Mouse (Mus musculus): ENCODE measurements around the gene Trp53bp2. TPM values are rescaled to one million over a fixed set of nuclear protein-coding genes. Genes with fewer than 3 reads are reported as not detected.

Trp53bp2 gene
- polyA plus RNA-seq, 1 experiment from 2014 or later = 37.1 TPM

GRCm38 (mm10) chr1:182419481-182419880 is 10.5 kb downstream of the Trp53bp2 start:
- no peaks in the 10 kb centered on the region for H3K9me3 ChIP-seq (replicated peaks)
- peaks cover 18% of the 10 kb centered on the region for H3K4me1 ChIP-seq
- 78% methylated on average over 3 of the region's 3 CpGs for WGBS
- no peak overlapping the region for H3K4me3 ChIP-seq
- H3K36me3 ChIP-seq = peaks cover 33% of the 10 kb centered on the region
- no peaks in the 10 kb centered on the region for H3K27me3 ChIP-seq (ENCODE audit: low read depth, poor library complexity, severe bottlenecking)
- H3K27ac ChIP-seq = no peak overlapping the region
- DNase-seq (ENCODE audit: low spot score) = no peak

DNA sequence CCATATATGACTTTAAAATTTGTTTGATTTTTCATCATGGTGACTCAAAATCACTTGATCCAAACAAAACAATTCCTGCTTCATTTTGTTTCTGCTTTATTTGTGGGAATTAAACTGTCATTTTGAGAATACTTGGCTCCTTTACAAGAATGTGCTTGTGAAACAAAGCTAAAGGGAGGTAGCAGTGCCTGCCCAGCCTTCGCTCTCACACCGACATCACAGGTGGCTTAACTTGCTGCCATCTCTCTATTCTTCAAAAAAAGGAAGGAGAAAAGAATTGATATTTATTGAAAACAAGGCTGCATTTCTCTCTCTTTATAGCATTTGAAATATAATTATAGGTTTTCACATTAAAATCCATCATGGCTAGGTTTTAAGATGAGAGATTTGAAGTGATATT is 15.3 kb downstream of the Trp53bp2 start:
- H3K4me1 ChIP-seq = peaks cover 19% of the 10 kb centered on the region
- no peaks in the 10 kb centered on the region for H3K27me3 ChIP-seq (ENCODE audit: low read depth, poor library complexity, severe bottlenecking)
- H3K36me3 ChIP-seq = peaks cover 15% of the 10 kb centered on the region
- 94% methylated on average over 2 of the region's 2 CpGs for WGBS
- DNase-seq (ENCODE audit: low spot score) = no peak
- H3K4me3 ChIP-seq = no peak overlapping the region
- H3K9me3 ChIP-seq (replicated peaks) = no peaks in the 10 kb centered on the region
- H3K27ac ChIP-seq = no peak overlapping the region

GRCm38 (mm10) chr1:182425176-182425575 is 16.2 kb downstream of the Trp53bp2 start:
- Histone ChIP-seq H3K27ac (no peak overlapping the region), H3K4me3 (no peak overlapping the region), H3K9me3 (replicated peaks) (no peaks in the 10 kb centered on the region), H3K27me3 (ENCODE audit: low read depth, poor library complexity, severe bottlenecking) (no peaks in the 10 kb centered on the region), H3K36me3 (peaks cover 24% of the 10 kb centered on the region), H3K4me1 (peaks cover 15% of the 10 kb centered on the region)
- WGBS = 76% methylated on average over 3 of the region's 3 CpGs
- DNase-seq (ENCODE audit: low spot score) = no peak

DNA sequence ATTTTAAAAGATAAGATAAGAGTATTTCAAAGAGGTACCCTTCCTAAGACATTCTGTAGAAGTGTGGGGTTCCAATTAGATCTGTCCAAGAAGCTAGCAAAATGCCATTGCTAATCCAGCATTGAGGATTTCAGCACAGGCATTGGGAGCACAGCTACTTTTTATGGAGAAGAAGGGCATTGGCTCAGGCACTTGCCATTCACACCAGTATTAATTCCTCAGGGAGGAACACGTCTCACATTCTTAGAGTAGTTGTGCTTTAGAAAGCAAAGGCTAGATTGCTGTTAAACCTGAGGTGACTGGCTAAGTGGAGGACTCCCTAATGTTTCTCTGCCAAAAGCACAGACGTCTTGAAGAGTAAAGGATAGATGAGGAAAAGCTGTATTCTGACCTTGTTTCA is 17.5 kb downstream of the Trp53bp2 start:
- no peak overlapping the region for H3K4me3 ChIP-seq
- no peaks in the 10 kb centered on the region for H3K27me3 ChIP-seq (ENCODE audit: low read depth, poor library complexity, severe bottlenecking)
- peaks cover 12% of the 10 kb centered on the region for H3K4me1 ChIP-seq
- WGBS = 56% methylated on average over 2 of the region's 2 CpGs
- peaks cover 32% of the 10 kb centered on the region for H3K36me3 ChIP-seq
- no peak for DNase-seq (ENCODE audit: low spot score)
- H3K27ac ChIP-seq = no peak overlapping the region
- no peaks in the 10 kb centered on the region for H3K9me3 ChIP-seq (replicated peaks)

GRCm38 (mm10) chr1:182427426-182427825 is 18.5 kb downstream of the Trp53bp2 start:
- Histone ChIP-seq H3K4me1 (peaks cover 12% of the 10 kb centered on the region), H3K27ac (no peak overlapping the region), H3K36me3 (peaks cover 39% of the 10 kb centered on the region), H3K9me3 (replicated peaks) (no peaks in the 10 kb centered on the region), H3K4me3 (no peak overlapping the region), H3K27me3 (ENCODE audit: low read depth, poor library complexity, severe bottlenecking) (no peaks in the 10 kb centered on the region)
- WGBS = 76% methylated on average over 1 of the region's 1 CpGs
- no peak for DNase-seq (ENCODE audit: low spot score)

- Histone ChIP-seq H3K36me3 (peaks cover 60% of the 10 kb centered on the region), H3K4me3 (no peak overlapping the region)
- WGBS = 90% methylated on average over 3 of the region's 3 CpGs
Measured at GRCm38 (mm10) chr1:182429826-182430225, 20.9 kb downstream of the Trp53bp2 start.

DNA sequence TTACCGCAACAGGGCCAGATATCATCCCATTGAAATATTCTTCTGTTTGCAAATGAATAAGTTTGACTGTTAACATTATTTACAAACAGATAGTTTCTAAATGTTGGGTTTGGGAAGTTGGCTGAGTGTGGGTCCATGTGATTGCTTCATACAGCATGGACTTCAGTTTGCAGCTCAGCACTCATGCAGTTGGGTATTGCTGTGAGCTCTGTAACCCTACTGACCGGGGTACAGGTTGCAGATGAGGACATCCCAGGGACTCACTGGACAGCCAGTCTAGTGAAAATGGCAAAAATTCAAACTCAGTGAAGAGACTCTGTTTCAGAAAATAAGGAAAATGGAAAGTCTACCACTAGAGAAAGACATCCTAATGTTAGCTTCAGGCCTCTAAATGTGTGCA is 21.7 kb downstream of the Trp53bp2 start:
- no peaks in the 10 kb centered on the region for H3K9me3 ChIP-seq (replicated peaks)
- peaks cover 68% of the 10 kb centered on the region for H3K36me3 ChIP-seq
- peaks cover 5% of the 10 kb centered on the region; the same call in 1 of the 2 replicates for H3K4me1 ChIP-seq
- DNase-seq (ENCODE audit: low spot score) = no peak
- no peak overlapping the region for H3K4me3 ChIP-seq
- no peak overlapping the region for H3K27ac ChIP-seq
- 96% methylated on average over 2 of the region's 2 CpGs for WGBS
- no peaks in the 10 kb centered on the region for H3K27me3 ChIP-seq (ENCODE audit: low read depth, poor library complexity, severe bottlenecking)

More at GRCm38 (mm10) chr1:182429826-182430225, 20.9 kb downstream of the Trp53bp2 start:
- H3K27me3 ChIP-seq (ENCODE audit: low read depth, poor library complexity, severe bottlenecking) = no peaks in the 10 kb centered on the region
- DNase-seq (ENCODE audit: low spot score) = no peak
- H3K9me3 ChIP-seq (replicated peaks) = no peaks in the 10 kb centered on the region
- peaks cover 11% of the 10 kb centered on the region for H3K4me1 ChIP-seq
- H3K27ac ChIP-seq = no peak overlapping the region

GRCm38 (mm10) chr1:182432059-182432458 is 23.1 kb downstream of the Trp53bp2 start:
- H3K36me3 ChIP-seq = peaks cover 81% of the 10 kb centered on the region
- no peaks in the 10 kb centered on the region for H3K9me3 ChIP-seq (replicated peaks)
- 93% methylated on average over 3 of the region's 3 CpGs for WGBS
- H3K4me1 ChIP-seq = no peaks in the 10 kb centered on the region
- no peak overlapping the region for H3K4me3 ChIP-seq
- no peak for DNase-seq (ENCODE audit: low spot score)
- H3K27me3 ChIP-seq (ENCODE audit: low read depth, poor library complexity, severe bottlenecking) = no peaks in the 10 kb centered on the region
- H3K27ac ChIP-seq = no peak overlapping the region

DNA sequence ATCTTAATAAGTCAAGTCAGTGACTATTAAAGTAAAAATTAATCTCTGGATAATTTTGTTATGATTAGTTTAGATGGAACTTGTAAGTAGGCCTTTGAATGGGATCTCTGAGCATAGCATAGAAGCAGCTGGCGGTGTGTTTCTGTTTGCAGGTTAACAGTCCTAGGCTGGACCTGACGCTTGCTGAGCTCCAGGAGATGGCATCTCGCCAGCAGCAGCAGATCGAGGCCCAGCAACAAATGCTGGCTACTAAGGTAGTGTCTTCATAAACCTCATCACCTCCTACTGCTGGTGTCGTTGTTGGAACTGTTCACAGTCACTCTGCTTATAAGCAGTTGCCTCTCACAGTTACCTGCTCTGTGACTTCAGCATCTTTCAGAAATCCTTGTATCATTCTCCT is 27.8 kb downstream of the Trp53bp2 start:
- no peak overlapping the region for H3K4me3 ChIP-seq
- H3K27me3 ChIP-seq (ENCODE audit: low read depth, poor library complexity, severe bottlenecking) = no peaks in the 10 kb centered on the region
- H3K36me3 ChIP-seq = peaks cover 93% of the 10 kb centered on the region
- no peak overlapping the region for H3K27ac ChIP-seq
- no peaks in the 10 kb centered on the region for H3K9me3 ChIP-seq (replicated peaks)
- no peaks in the 10 kb centered on the region for H3K4me1 ChIP-seq
- no peak for DNase-seq (ENCODE audit: low spot score)
- WGBS = 95% methylated on average over 5 of the region's 5 CpGs

DNA sequence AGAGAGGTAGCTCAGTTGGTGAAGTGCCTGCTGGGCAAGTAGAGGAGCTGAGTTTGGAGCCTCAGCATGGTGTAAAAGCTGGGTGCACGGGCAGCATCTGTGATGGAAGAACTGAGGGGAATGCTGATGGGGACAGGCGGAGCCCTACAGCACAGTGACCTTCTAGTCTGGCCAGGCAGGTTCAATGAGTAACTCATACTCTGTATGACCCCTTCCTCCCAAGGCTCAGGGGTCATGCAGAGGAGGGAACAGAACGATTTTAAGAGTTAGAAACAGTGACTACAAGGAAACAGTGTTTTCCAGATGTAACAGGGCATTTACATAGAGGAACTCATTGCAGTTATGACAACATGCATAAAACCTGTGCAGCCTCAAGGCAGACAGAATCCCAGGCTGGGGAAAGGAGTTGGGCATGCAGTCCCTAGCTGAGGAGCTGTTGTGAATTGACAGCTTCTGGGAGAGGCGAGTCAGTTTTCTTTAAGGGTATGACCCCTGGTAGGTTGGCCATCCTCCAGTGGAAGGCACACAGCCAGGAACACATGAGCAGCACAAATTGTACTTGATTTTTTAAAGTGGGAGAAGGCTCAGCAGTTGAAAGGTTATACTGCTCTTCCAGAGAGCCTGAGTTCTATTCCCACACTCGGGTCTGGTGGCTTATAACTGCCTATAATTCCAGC is 30.7 kb downstream of the Trp53bp2 start:
- no peak overlapping the region for H3K4me3 ChIP-seq
- H3K36me3 ChIP-seq = peaks cover 94% of the 10 kb centered on the region

DNA sequence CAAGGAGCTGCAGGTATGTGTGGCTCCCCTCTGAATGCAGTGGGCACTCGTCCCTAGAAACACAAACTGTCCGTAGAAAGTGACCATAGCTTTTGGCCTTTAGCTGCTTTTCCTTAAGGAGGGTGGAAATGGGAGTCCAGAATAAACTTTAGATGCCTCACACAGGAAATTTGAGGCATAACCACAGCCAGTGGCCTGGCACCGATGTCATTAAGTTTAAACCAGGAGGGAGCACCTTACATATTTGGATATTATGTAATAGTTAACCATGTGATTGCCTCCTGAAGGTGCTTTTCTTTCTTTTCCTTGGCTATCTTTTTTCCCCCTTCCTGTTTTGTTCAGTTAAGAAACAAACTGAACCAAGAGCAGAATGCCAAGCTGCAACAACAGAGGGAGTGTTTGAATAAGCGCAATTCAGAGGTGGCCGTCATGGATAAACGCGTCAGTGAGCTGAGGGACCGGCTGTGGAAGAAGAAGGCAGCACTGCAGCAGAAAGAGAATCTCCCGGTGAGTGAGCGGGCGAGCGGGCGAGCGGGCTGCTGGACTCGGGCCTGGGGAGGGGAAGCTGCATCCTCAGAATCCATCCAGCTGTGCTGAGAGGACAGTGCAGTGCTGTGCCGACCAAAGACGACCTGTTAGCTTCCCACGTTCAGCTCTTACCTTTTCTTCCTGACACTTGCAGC is 33.0 kb downstream of the Trp53bp2 start:
- WGBS = 90% methylated on average over 18 of the region's 18 CpGs
- H3K36me3 ChIP-seq = peaks cover 95% of the 10 kb centered on the region

More for the DNA sequence above, 30.7 kb downstream of the Trp53bp2 start:
- DNase-seq (ENCODE audit: low spot score) = no peak
- Histone ChIP-seq H3K27ac (no peak overlapping the region), H3K9me3 (replicated peaks) (no peaks in the 10 kb centered on the region), H3K27me3 (ENCODE audit: low read depth, poor library complexity, severe bottlenecking) (no peaks in the 10 kb centered on the region), H3K4me1 (no peaks in the 10 kb centered on the region)
- WGBS = 88% methylated on average over 5 of the region's 5 CpGs

DNA sequence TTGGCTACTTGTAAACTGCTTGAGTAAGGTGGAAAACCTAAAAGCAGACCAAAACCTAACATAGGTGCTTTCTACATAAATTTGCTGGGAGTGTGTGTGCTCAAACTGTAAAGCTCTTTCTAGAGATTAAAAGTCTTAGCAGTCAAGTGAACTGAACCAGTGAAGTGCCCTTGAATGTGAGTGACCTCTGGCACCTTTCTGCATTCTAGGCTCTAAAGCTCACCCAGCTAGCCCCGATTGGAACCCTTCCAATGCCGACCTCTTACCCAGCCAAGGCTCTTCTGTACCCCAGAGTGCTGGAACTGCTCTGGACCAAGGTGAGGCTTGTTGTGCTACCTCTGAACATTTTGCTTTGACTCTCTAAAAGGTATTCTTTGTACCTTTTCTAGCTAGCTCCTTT is 35.1 kb downstream of the Trp53bp2 start:
- DNase-seq (ENCODE audit: low spot score) = no peak
- H3K36me3 ChIP-seq = peaks cover 96% of the 10 kb centered on the region
- H3K4me3 ChIP-seq = no peak overlapping the region
- whole genome bisulfite sequencing = 91% methylated on average over 2 of the region's 2 CpGs
- H3K27me3 ChIP-seq (ENCODE audit: low read depth, poor library complexity, severe bottlenecking) = no peaks in the 10 kb centered on the region
- no peaks in the 10 kb centered on the region for H3K9me3 ChIP-seq (replicated peaks)
- no peak overlapping the region for H3K27ac ChIP-seq
- no peaks in the 10 kb centered on the region for H3K4me1 ChIP-seq

More for the DNA sequence above, 33.0 kb downstream of the Trp53bp2 start:
- H3K9me3 ChIP-seq (replicated peaks) = no peaks in the 10 kb centered on the region
- H3K27me3 ChIP-seq (ENCODE audit: low read depth, poor library complexity, severe bottlenecking) = no peaks in the 10 kb centered on the region
- no peak for DNase-seq (ENCODE audit: low spot score)
- H3K27ac ChIP-seq = no peak overlapping the region
- no peak overlapping the region for H3K4me3 ChIP-seq
- H3K4me1 ChIP-seq = no peaks in the 10 kb centered on the region

DNA sequence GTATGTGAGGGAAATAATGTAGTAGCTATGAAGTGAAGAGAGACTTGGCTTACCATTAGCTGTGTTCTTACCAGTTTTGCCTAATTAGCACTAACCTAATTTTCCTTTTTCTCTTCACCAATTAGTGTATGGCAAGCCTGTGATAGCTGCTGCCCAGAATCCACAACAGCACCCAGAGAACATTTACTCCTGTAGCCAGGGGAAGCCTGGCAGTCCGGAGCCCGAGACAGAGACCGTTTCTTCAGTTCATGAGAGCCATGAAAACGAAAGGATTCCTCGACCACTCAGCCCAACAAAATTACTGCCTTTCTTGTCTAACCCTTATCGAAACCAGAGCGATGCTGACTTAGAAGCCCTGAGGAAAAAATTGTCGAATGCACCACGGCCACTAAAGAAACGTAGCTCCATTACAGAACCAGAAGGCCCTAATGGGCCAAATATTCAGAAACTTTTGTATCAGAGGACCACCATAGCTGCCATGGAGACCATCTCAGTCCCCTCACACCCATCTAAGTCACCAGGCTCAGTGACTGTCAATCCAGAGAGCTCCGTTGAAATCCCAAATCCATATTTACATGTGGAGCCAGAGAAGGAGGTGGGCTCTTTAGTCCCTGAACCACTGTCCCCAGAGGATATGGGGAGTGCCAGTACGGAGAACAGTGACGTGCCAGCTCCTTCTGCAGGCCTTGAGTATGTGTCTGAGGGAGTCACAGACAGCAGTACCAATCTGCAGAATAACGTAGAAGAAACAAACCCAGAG is 39.5 kb downstream of the Trp53bp2 start:
- Histone ChIP-seq H3K27me3 (ENCODE audit: low read depth, poor library complexity, severe bottlenecking) (no peaks in the 10 kb centered on the region), H3K9me3 (replicated peaks) (no peaks in the 10 kb centered on the region), H3K36me3 (peaks cover 89% of the 10 kb centered on the region), H3K4me3 (no peak overlapping the region), H3K4me1 (no peaks in the 10 kb centered on the region), H3K27ac (no peak overlapping the region)
- no peak for DNase-seq (ENCODE audit: low spot score)
- WGBS = 95% methylated on average over 14 of the region's 14 CpGs

All from limb, embryonic 10.5 days (tissue).